Mouse (Mus musculus): ENCODE results near the gene Ky. TPM values are rescaled to one million over a fixed set of nuclear protein-coding genes. Genes with fewer than 3 reads are reported as not detected.

Gene Ky
- polyA plus RNA-seq, 1 experiment = not detected

- WGBS = 49% methylated on average over 4 of the region's 4 CpGs
- Histone ChIP-seq H3K4me1 (ENCODE audit: control insufficient read depth, insufficient read depth, low read length) (peaks cover 22% of the 10 kb centered on the region), H3K27ac (ENCODE audit: insufficient read depth, low read depth, low read length) (no peak overlapping the region), H3K4me3 (ENCODE audit: insufficient read depth, low read depth, low read length) (no peak overlapping the region)
- TF ChIP-seq CTCF (IDR thresholded peaks at IDR 0.05; ENCODE audit: insufficient read depth, low read depth, low read length) (no peak), POLR2A (IDR thresholded peaks at IDR 0.05; ENCODE audit: insufficient read depth, low read depth, low read length) (no peak)
These were observed 6.3 kb upstream of the Ky start for GRCm38 (mm10) chr9:102499266-102499665.

GRCm38 (mm10) chr9:102499746-102500145 lies 5.8 kb upstream of the Ky start:
- H3K4me3 ChIP-seq (ENCODE audit: insufficient read depth, low read depth, low read length) = no peak overlapping the region
- TF ChIP-seq POLR2A (IDR thresholded peaks at IDR 0.05; ENCODE audit: insufficient read depth, low read depth, low read length) (no peak), CTCF (IDR thresholded peaks at IDR 0.05; ENCODE audit: insufficient read depth, low read depth, low read length) (no peak)
- H3K4me1 ChIP-seq (ENCODE audit: control insufficient read depth, insufficient read depth, low read length) = peaks cover 22% of the 10 kb centered on the region
- no peak overlapping the region for H3K27ac ChIP-seq (ENCODE audit: insufficient read depth, low read depth, low read length)

- TF ChIP-seq CTCF (IDR thresholded peaks at IDR 0.05; ENCODE audit: insufficient read depth, low read depth, low read length) (no peak), POLR2A (IDR thresholded peaks at IDR 0.05; ENCODE audit: insufficient read depth, low read depth, low read length) (no peak)
- 80% methylated on average over 4 of the region's 4 CpGs for WGBS
- Histone ChIP-seq H3K27ac (ENCODE audit: insufficient read depth, low read depth, low read length) (no peak overlapping the region), H3K4me3 (ENCODE audit: insufficient read depth, low read depth, low read length) (no peak overlapping the region), H3K4me1 (ENCODE audit: control insufficient read depth, insufficient read depth, low read length) (peaks cover 28% of the 10 kb centered on the region)
These were observed 4.4 kb upstream of the Ky start for GRCm38 (mm10) chr9:102501113-102501512.

- peaks cover 26% of the 10 kb centered on the region for H3K4me1 ChIP-seq (ENCODE audit: control insufficient read depth, insufficient read depth, low read length)
- no peak overlapping the region for H3K4me3 ChIP-seq (ENCODE audit: insufficient read depth, low read depth, low read length)
- TF ChIP-seq CTCF (IDR thresholded peaks at IDR 0.05; ENCODE audit: insufficient read depth, low read depth, low read length) (no peak), POLR2A (IDR thresholded peaks at IDR 0.05; ENCODE audit: insufficient read depth, low read depth, low read length) (no peak)
- no peak overlapping the region for H3K27ac ChIP-seq (ENCODE audit: insufficient read depth, low read depth, low read length)
- WGBS = 77% methylated on average over 11 of the region's 11 CpGs
These were observed 3.4 kb upstream of the Ky start for GRCm38 (mm10) chr9:102502015-102502633.

DNA sequence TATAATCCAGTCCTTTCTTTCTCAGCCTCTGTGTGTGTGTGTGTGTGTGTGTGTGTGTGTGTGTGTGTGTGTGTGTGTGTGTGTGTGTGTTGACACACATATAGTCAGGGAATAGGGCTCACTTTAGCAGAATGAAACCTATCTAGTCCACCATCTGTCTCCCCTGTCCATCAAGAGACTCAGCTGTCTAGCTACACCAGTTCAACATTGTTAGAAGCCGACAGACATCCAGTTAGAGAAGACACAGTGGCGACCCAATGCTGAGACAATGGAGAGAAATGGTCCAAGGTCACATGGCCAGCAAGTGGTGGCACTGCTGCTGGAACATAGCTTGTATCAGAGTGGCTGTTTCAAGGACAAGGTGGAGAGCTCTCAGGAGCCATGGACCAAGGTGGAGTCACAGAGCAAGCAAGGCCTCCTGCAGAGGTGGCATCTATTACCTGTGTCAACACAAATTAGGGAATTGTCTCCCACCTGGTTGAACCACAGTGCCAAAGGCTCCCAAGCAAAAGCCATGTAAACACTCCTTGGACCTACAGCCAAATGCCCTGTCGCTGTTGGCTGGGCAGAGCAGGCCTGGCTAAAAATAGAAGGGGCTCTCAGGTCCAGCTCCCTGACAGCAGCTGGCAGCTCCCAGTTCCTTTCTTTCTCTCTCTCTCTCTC lies 703 bp upstream of the Ky start:
- Histone ChIP-seq H3K27ac (ENCODE audit: insufficient read depth, low read depth, low read length) (no peak overlapping the region), H3K4me1 (ENCODE audit: control insufficient read depth, insufficient read depth, low read length) (peaks cover 8% of the 10 kb centered on the region), H3K4me3 (ENCODE audit: insufficient read depth, low read depth, low read length) (no peak overlapping the region)
- TF ChIP-seq POLR2A (IDR thresholded peaks at IDR 0.05; ENCODE audit: insufficient read depth, low read depth, low read length) (no peak), CTCF (IDR thresholded peaks at IDR 0.05; ENCODE audit: insufficient read depth, low read depth, low read length) (no peak)
- WGBS = 79% methylated on average over 3 of the region's 3 CpGs

- H3K4me1 ChIP-seq (ENCODE audit: control insufficient read depth, insufficient read depth, low read length) = peaks cover 8% of the 10 kb centered on the region
- H3K27ac ChIP-seq (ENCODE audit: insufficient read depth, low read depth, low read length) = no peak overlapping the region
- H3K4me3 ChIP-seq (ENCODE audit: insufficient read depth, low read depth, low read length) = no peak overlapping the region
- no peak for TF ChIP-seq POLR2A (IDR thresholded peaks at IDR 0.05; ENCODE audit: insufficient read depth, low read depth, low read length)
- no peak for TF ChIP-seq CTCF (IDR thresholded peaks at IDR 0.05; ENCODE audit: insufficient read depth, low read depth, low read length)
- WGBS = 89% methylated on average over 3 of the region's 3 CpGs
These were observed 2.8 kb downstream of the Ky start for GRCm38 (mm10) chr9:102508315-102508714.

- no peak overlapping the region for H3K4me3 ChIP-seq (ENCODE audit: insufficient read depth, low read depth, low read length)
- TF ChIP-seq POLR2A (IDR thresholded peaks at IDR 0.05; ENCODE audit: insufficient read depth, low read depth, low read length) = no peak
- TF ChIP-seq CTCF (IDR thresholded peaks at IDR 0.05; ENCODE audit: insufficient read depth, low read depth, low read length) = no peak
- 64% methylated on average over 8 of the region's 8 CpGs for WGBS
- no peak overlapping the region for H3K27ac ChIP-seq (ENCODE audit: insufficient read depth, low read depth, low read length)
- no peaks in the 10 kb centered on the region for H3K4me1 ChIP-seq (ENCODE audit: control insufficient read depth, insufficient read depth, low read length)
These were observed 5.9 kb downstream of the Ky start for GRCm38 (mm10) chr9:102511423-102511822.

DNA sequence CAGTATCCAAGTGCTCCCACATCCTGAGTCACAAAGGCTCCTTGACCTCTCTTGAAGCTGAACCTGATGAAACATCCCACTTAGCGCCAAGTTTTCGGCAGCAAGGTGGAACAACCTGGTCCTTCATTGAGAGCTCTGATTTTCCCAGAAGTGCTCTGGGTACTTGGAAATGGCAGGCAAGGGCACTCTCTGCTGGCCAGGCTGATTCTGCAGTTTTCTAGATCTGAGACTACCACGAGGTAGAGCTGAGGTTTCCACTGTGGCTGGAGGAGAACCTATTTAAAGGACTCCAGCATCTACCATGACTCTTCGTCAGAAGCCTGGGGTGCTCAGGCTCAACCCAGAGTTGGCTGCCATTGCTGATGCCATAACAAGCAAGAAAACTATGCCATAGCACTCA lies 8.0 kb downstream of the Ky start:
- Histone ChIP-seq H3K27ac (ENCODE audit: insufficient read depth, low read depth, low read length) (no peak overlapping the region), H3K4me3 (ENCODE audit: insufficient read depth, low read depth, low read length) (no peak overlapping the region), H3K4me1 (ENCODE audit: control insufficient read depth, insufficient read depth, low read length) (no peaks in the 10 kb centered on the region)
- WGBS = 86% methylated on average over 4 of the region's 4 CpGs
- TF ChIP-seq POLR2A (IDR thresholded peaks at IDR 0.05; ENCODE audit: insufficient read depth, low read depth, low read length) (no peak), CTCF (IDR thresholded peaks at IDR 0.05; ENCODE audit: insufficient read depth, low read depth, low read length) (no peak)

- Histone ChIP-seq H3K4me3 (ENCODE audit: insufficient read depth, low read depth, low read length) (no peak overlapping the region), H3K27ac (ENCODE audit: insufficient read depth, low read depth, low read length) (no peak overlapping the region), H3K4me1 (ENCODE audit: control insufficient read depth, insufficient read depth, low read length) (no peaks in the 10 kb centered on the region)
- 91% methylated on average over 9 of the region's 9 CpGs for WGBS
- no peak for TF ChIP-seq POLR2A (IDR thresholded peaks at IDR 0.05; ENCODE audit: insufficient read depth, low read depth, low read length)
- TF ChIP-seq CTCF (IDR thresholded peaks at IDR 0.05; ENCODE audit: insufficient read depth, low read depth, low read length) = no peak
These were observed 12.9 kb downstream of the Ky start for GRCm38 (mm10) chr9:102518443-102518842.

Data from olfactory bulb, adult 2 months (tissue).